Mouse (Mus musculus): ENCODE data around the gene Nfkbid. TPM values are rescaled to one million over a fixed set of nuclear protein-coding genes. Genes with fewer than 3 reads are reported as not detected.

Nfkbid gene
- total and polyA plus RNA-seq, 2 experiments from 2014 or later, result 0.38 to 5.0 TPM

GRCm38 (mm10) chr7:30429327-30429726, 7.8 kb downstream of the Nfkbid start:
- no peaks in the 10 kb centered on the region for H3K4me1 ChIP-seq (ENCODE audit: control insufficient read depth, insufficient read depth)
- ATAC-seq (ENCODE audit: insufficient read depth, low read depth) (no peak), DNase-seq (ENCODE audit: low spot score) (no peak)
- no peak overlapping the region for H3K27ac ChIP-seq (ENCODE audit: low read depth)
- no peak overlapping the region for H3K4me2 ChIP-seq (ENCODE audit: low read depth, low read length)
- TF ChIP-seq CTCF (IDR thresholded peaks at IDR 0.05; ENCODE audit: low read depth) (no peak), EP300 (IDR thresholded peaks at IDR 0.05; ENCODE audit: low read depth) (no peak)
- H3K9me3 ChIP-seq (replicated peaks; ENCODE audit: control insufficient read depth, low read length), result no peaks in the 10 kb centered on the region
- no peak overlapping the region for H3K4me3 ChIP-seq (ENCODE audit: low read depth, low read length)
- no peak overlapping the region for H3K9ac ChIP-seq (replicated peaks; ENCODE audit: low read depth, low read length)
- H3K27me3 ChIP-seq (ENCODE audit: control insufficient read depth, insufficient read depth, low read length), result no peaks in the 10 kb centered on the region
- H3K36me3 ChIP-seq (replicated peaks; ENCODE audit: control insufficient read depth, insufficient read depth, low read length), result 0 out of 2 replicates have a peak, but pooled peaks cover 16% of the 10 kb centered on the region

- H3K9ac ChIP-seq (replicated peaks; ENCODE audit: low read depth, low read length), result no peak overlapping the region
- no peaks in the 10 kb centered on the region for H3K9me3 ChIP-seq (replicated peaks; ENCODE audit: control insufficient read depth, low read length)
- peaks cover 1% of the 10 kb centered on the region; the same call in 1 of the 2 replicates for H3K27me3 ChIP-seq (ENCODE audit: control insufficient read depth, insufficient read depth, low read length)
- no peak overlapping the region for H3K4me3 ChIP-seq (ENCODE audit: low read depth, low read length)
- H3K27ac ChIP-seq (ENCODE audit: low read depth), result no peak overlapping the region
- no peak overlapping the region for H3K4me2 ChIP-seq (ENCODE audit: low read depth, low read length)
- no peaks in the 10 kb centered on the region for H3K4me1 ChIP-seq (ENCODE audit: control insufficient read depth, insufficient read depth)
- 0 out of 2 replicates have a peak, but pooled peaks cover 16% of the 10 kb centered on the region for H3K36me3 ChIP-seq (replicated peaks; ENCODE audit: control insufficient read depth, insufficient read depth, low read length)
- DNase-seq (ENCODE audit: low spot score), result no peak
- ATAC-seq (ENCODE audit: insufficient read depth, low read depth), result no peak
- 26% methylated on average over 2 of the region's 2 CpGs for WGBS
- TF ChIP-seq EP300 (IDR thresholded peaks at IDR 0.05; ENCODE audit: low read depth) (no peak), CTCF (IDR thresholded peaks at IDR 0.05; ENCODE audit: low read depth) (no peak)
Measured at GRCm38 (mm10) chr7:30430191-30430590, 8.7 kb downstream of the Nfkbid start.

- H3K9ac ChIP-seq (replicated peaks; ENCODE audit: low read depth, low read length), result no peak overlapping the region
- no peaks in the 10 kb centered on the region for H3K9me3 ChIP-seq (replicated peaks; ENCODE audit: control insufficient read depth, low read length)
- DNase-seq (ENCODE audit: low spot score) (peak; percentile 58), ATAC-seq (ENCODE audit: insufficient read depth, low read depth) (no peak)
- no peak overlapping the region for H3K4me3 ChIP-seq (ENCODE audit: low read depth, low read length)
- H3K36me3 ChIP-seq (replicated peaks; ENCODE audit: control insufficient read depth, insufficient read depth, low read length), result 0 out of 2 replicates have a peak, but pooled peaks cover 13% of the 10 kb centered on the region
- H3K27me3 ChIP-seq (ENCODE audit: control insufficient read depth, insufficient read depth, low read length), result peaks cover 16% of the 10 kb centered on the region
- H3K4me2 ChIP-seq (ENCODE audit: low read depth, low read length), result no peak overlapping the region
- H3K27ac ChIP-seq (ENCODE audit: low read depth), result no peak overlapping the region
- WGBS, result 9% methylated on average over 3 of the region's 3 CpGs
- TF ChIP-seq CTCF (IDR thresholded peaks at IDR 0.05; ENCODE audit: low read depth) (peak; percentile 65), EP300 (IDR thresholded peaks at IDR 0.05; ENCODE audit: low read depth) (no peak)
- no peaks in the 10 kb centered on the region for H3K4me1 ChIP-seq (ENCODE audit: control insufficient read depth, insufficient read depth)
Measured at GRCm38 (mm10) chr7:30431793-30432192, 10.3 kb downstream of the Nfkbid start.

GRCm38 (mm10) chr7:30434238-30434637, 12.7 kb downstream of the Nfkbid start:
- Histone ChIP-seq H3K4me2 (ENCODE audit: low read depth, low read length) (no peak overlapping the region), H3K4me3 (ENCODE audit: low read depth, low read length) (no peak overlapping the region), H3K36me3 (replicated peaks; ENCODE audit: control insufficient read depth, insufficient read depth, low read length) (no peaks in the 10 kb centered on the region), H3K27me3 (ENCODE audit: control insufficient read depth, insufficient read depth, low read length) (peaks cover 33% of the 10 kb centered on the region), H3K4me1 (ENCODE audit: control insufficient read depth, insufficient read depth) (no peaks in the 10 kb centered on the region), H3K9ac (replicated peaks; ENCODE audit: low read depth, low read length) (no peak overlapping the region), H3K27ac (ENCODE audit: low read depth) (no peak overlapping the region), H3K9me3 (replicated peaks; ENCODE audit: control insufficient read depth, low read length) (no peaks in the 10 kb centered on the region)
- TF ChIP-seq CTCF (IDR thresholded peaks at IDR 0.05; ENCODE audit: low read depth), result no peak
- no peak for TF ChIP-seq EP300 (IDR thresholded peaks at IDR 0.05; ENCODE audit: low read depth)
- DNase-seq (ENCODE audit: low spot score), result peak; percentile 39
- WGBS, result 0% methylated on average over 10 of the region's 10 CpGs
- ATAC-seq (ENCODE audit: insufficient read depth, low read depth), result no peak

GRCm38 (mm10) chr7:30434701-30435100, 13.2 kb downstream of the Nfkbid start:
- H3K27me3 ChIP-seq (ENCODE audit: control insufficient read depth, insufficient read depth, low read length), result peaks cover 33% of the 10 kb centered on the region

GRCm38 (mm10) chr7:30435156-30435555, 13.6 kb downstream of the Nfkbid start:
- WGBS, result 47% methylated on average over 9 of the region's 9 CpGs
- Histone ChIP-seq H3K4me1 (ENCODE audit: control insufficient read depth, insufficient read depth) (no peaks in the 10 kb centered on the region), H3K9ac (replicated peaks; ENCODE audit: low read depth, low read length) (no peak overlapping the region), H3K4me2 (ENCODE audit: low read depth, low read length) (no peak overlapping the region), H3K4me3 (ENCODE audit: low read depth, low read length) (no peak overlapping the region), H3K27me3 (ENCODE audit: control insufficient read depth, insufficient read depth, low read length) (peaks cover 33% of the 10 kb centered on the region), H3K36me3 (replicated peaks; ENCODE audit: control insufficient read depth, insufficient read depth, low read length) (no peaks in the 10 kb centered on the region), H3K27ac (ENCODE audit: low read depth) (no peak overlapping the region), H3K9me3 (replicated peaks; ENCODE audit: control insufficient read depth, low read length) (no peaks in the 10 kb centered on the region)
- no peak for DNase-seq (ENCODE audit: low spot score)
- TF ChIP-seq EP300 (IDR thresholded peaks at IDR 0.05; ENCODE audit: low read depth) (no peak), CTCF (IDR thresholded peaks at IDR 0.05; ENCODE audit: low read depth) (no peak)
- no peak for ATAC-seq (ENCODE audit: insufficient read depth, low read depth)

More at GRCm38 (mm10) chr7:30434701-30435100, 13.2 kb downstream of the Nfkbid start:
- H3K9me3 ChIP-seq (replicated peaks; ENCODE audit: control insufficient read depth, low read length), result no peaks in the 10 kb centered on the region
- no peak overlapping the region for H3K27ac ChIP-seq (ENCODE audit: low read depth)
- no peak overlapping the region for H3K4me3 ChIP-seq (ENCODE audit: low read depth, low read length)
- no peak overlapping the region for H3K9ac ChIP-seq (replicated peaks; ENCODE audit: low read depth, low read length)
- DNase-seq (ENCODE audit: low spot score), result no peak
- TF ChIP-seq EP300 (IDR thresholded peaks at IDR 0.05; ENCODE audit: low read depth) (no peak), CTCF (IDR thresholded peaks at IDR 0.05; ENCODE audit: low read depth) (no peak)
- H3K36me3 ChIP-seq (replicated peaks; ENCODE audit: control insufficient read depth, insufficient read depth, low read length), result no peaks in the 10 kb centered on the region
- ATAC-seq (ENCODE audit: insufficient read depth, low read depth), result no peak
- H3K4me2 ChIP-seq (ENCODE audit: low read depth, low read length), result no peak overlapping the region
- no peaks in the 10 kb centered on the region for H3K4me1 ChIP-seq (ENCODE audit: control insufficient read depth, insufficient read depth)
- WGBS, result 63% methylated on average over 10 of the region's 10 CpGs

All from heart, postnatal 0 days (tissue).